Mouse (Mus musculus): ENCODE data around the gene Foxc1. TPM values are rescaled to one million over a fixed set of nuclear protein-coding genes. Genes with fewer than 3 reads are reported as not detected.

Foxc1 gene
- polyA plus RNA-seq, 1 experiment, result 6.3 TPM

- DNase-seq (ENCODE audit: low read depth), result no peak
- no peak for TF ChIP-seq CTCF (IDR thresholded peaks at IDR 0.05; ENCODE audit: borderline replicate concordance, extremely low read depth, insufficient read depth, insufficient read length)
- TF ChIP-seq POLR2A (IDR thresholded peaks at IDR 0.05; ENCODE audit: borderline replicate concordance, extremely low read depth, insufficient read depth, insufficient read length, poor library complexity, severe bottlenecking), result no peak
Observed at GRCm38 (mm10) chr13:31793163-31793562, 13.3 kb upstream of the Foxc1 start.

- TF ChIP-seq POLR2A (IDR thresholded peaks at IDR 0.05; ENCODE audit: borderline replicate concordance, extremely low read depth, insufficient read depth, insufficient read length, poor library complexity, severe bottlenecking) (no peak), CTCF (IDR thresholded peaks at IDR 0.05; ENCODE audit: borderline replicate concordance, extremely low read depth, insufficient read depth, insufficient read length) (no peak)
Observed at GRCm38 (mm10) chr13:31797346-31797745, 9.1 kb upstream of the Foxc1 start.

DNA sequence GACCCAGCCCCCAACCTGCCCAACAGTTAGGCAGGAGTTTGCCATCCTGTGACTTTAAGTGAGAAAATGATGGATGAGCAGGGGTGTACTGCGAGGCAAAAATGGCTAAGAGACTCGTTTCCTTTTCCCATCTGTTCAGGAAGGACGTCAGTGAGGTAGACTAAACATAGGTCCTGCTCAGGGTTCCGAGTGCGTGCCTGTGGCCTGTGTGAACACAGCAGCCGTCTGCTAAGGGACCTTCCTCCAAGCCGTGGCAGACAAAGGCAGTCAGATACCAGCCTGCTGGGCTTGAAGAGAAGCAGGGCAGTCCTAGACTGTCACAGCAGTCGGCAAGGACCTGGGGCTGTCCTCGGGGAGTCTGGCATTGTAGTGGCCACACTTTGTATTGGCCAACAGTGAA is 8.4 kb upstream of the Foxc1 start:
- no peak for DNase-seq (ENCODE audit: low read depth)
- TF ChIP-seq POLR2A (IDR thresholded peaks at IDR 0.05; ENCODE audit: borderline replicate concordance, extremely low read depth, insufficient read depth, insufficient read length, poor library complexity, severe bottlenecking) (no peak), CTCF (IDR thresholded peaks at IDR 0.05; ENCODE audit: borderline replicate concordance, extremely low read depth, insufficient read depth, insufficient read length) (no peak)

More at GRCm38 (mm10) chr13:31797346-31797745, 9.1 kb upstream of the Foxc1 start:
- DNase-seq (ENCODE audit: low read depth), result peak; percentile 46

DNA sequence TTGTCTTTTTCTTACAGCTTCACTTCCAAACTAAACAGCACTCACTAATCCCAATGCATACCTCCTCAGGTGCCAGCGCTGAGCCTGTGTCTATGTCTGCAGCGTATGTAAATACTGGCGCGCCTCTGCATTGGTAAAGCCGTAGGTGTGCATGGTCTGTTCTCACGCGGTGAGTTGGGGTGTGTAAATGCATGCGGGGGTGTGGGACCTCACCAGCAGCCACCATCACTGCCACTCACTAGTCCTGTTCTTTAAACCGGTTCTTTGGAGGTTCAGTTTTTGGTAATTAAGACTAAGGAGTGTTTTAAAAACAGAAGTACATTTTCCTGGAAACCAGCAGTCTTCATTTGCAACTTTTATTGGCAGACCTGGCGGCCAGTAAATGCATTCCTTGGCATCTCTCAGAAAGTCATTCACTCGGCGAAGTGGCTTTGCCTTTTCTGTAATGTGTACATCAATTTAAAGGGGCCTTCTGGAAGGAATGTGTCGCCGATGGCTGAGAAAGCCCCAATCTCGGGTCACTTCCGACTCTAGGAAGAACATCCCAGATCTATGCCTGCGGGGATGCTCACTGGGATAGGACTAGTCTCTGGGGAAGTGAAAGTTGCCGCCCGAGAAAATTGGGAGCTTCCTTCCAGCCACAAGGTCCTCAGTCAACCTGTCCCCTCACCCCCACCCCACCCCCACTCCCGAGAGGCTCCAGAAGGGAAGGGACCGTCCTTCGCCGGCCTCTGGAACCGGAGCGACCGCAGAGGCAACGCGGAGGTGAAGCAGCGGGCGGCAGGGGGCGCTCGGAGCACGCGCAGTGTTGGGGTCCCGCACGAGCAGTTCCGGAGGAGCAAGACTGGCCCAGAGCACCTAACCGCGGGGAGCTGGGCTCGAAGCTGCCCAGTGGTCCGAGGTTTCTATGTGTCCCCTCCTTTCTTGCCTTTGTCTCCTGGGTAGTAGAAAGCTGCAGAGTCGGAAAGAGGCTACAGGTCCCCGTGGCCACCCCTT is 5.6 kb upstream of the Foxc1 start:
- TF ChIP-seq POLR2A (IDR thresholded peaks at IDR 0.05; ENCODE audit: borderline replicate concordance, extremely low read depth, insufficient read depth, insufficient read length, poor library complexity, severe bottlenecking) (no peak), CTCF (IDR thresholded peaks at IDR 0.05; ENCODE audit: borderline replicate concordance, extremely low read depth, insufficient read depth, insufficient read length) (peak; percentile 88)
- peak; percentile 86 for DNase-seq (ENCODE audit: low read depth)

GRCm38 (mm10) chr13:31801703-31802305 is 4.6 kb upstream of the Foxc1 start:
- TF ChIP-seq CTCF (IDR thresholded peaks at IDR 0.05; ENCODE audit: borderline replicate concordance, extremely low read depth, insufficient read depth, insufficient read length) (no peak), POLR2A (IDR thresholded peaks at IDR 0.05; ENCODE audit: borderline replicate concordance, extremely low read depth, insufficient read depth, insufficient read length, poor library complexity, severe bottlenecking) (no peak)
- no peak for DNase-seq (ENCODE audit: low read depth)

DNA sequence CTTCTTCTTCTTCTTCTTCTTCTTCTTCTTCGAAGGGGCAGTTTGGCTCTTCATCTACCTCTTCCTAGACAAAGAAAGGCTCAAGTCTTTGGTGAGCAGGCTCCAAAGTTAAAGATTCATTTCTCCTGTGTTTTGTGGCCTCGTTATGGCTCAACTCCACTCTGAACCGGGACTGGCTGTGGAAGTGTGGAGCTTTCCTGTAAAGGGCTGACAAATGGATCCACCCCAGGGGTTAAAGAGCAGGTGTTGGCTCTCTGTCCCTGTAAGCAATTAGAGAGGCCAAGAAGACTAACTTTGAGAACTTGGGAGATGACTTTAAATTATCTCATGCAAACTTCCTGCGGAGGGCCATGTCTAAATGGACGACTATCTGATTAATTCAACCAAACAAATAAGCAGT is 4.0 kb upstream of the Foxc1 start:
- DNase-seq (ENCODE audit: low read depth), result peak; percentile 30
- TF ChIP-seq POLR2A (IDR thresholded peaks at IDR 0.05; ENCODE audit: borderline replicate concordance, extremely low read depth, insufficient read depth, insufficient read length, poor library complexity, severe bottlenecking) (no peak), CTCF (IDR thresholded peaks at IDR 0.05; ENCODE audit: borderline replicate concordance, extremely low read depth, insufficient read depth, insufficient read length) (no peak)

DNA sequence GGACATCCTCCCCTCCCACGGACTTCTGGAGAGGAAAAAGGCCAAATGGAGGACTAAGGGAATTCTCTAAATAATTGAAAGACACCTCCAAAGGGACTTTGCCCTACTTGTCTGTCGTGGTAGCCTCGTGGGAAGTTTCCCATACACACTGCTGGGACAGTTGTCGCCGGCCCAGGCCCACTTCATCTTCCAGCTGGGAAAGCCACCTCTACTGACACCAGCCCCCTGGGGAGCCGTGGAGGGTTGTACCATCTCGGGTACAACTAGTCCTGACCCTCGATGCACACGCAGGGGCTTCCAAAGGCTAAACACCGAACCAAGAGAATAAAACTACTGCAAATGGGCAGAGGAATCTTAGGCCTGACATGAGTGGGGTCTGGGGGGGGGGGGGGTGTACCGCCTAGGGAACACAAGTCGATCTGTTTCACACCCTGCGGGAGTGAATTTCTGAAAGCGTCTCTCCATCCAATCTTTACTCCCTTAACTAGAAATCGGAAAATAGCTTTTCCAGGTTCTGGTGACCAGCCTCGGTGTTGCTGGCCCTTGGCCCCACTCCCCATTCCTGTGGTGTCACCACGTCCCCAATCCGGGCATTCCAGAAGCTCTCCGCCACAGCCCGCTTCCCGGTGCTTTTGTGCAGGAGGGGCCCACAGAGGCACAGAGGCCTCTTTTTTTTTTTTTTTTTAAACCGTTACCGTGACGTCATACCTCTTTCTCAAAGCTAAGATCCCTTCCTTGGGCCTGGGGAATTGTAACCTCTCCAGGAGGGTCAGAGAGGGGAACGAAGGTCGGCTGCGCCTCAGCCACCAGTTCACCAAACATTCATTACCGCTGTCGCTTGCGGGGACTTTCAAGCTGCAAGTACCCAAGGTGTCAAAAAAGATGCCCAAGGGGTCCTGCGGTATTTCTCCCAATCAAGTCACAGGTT is 3.0 kb upstream of the Foxc1 start:
- DNase-seq (ENCODE audit: low read depth), result peak; percentile 42
- TF ChIP-seq CTCF (IDR thresholded peaks at IDR 0.05; ENCODE audit: borderline replicate concordance, extremely low read depth, insufficient read depth, insufficient read length) (no peak), POLR2A (IDR thresholded peaks at IDR 0.05; ENCODE audit: borderline replicate concordance, extremely low read depth, insufficient read depth, insufficient read length, poor library complexity, severe bottlenecking) (no peak)

GRCm38 (mm10) chr13:31804571-31804970 is 1.9 kb upstream of the Foxc1 start:
- TF ChIP-seq CTCF (IDR thresholded peaks at IDR 0.05; ENCODE audit: borderline replicate concordance, extremely low read depth, insufficient read depth, insufficient read length) (no peak), POLR2A (IDR thresholded peaks at IDR 0.05; ENCODE audit: borderline replicate concordance, extremely low read depth, insufficient read depth, insufficient read length, poor library complexity, severe bottlenecking) (no peak)
- DNase-seq (ENCODE audit: low read depth), result peak; percentile 42

- TF ChIP-seq POLR2A (IDR thresholded peaks at IDR 0.05; ENCODE audit: borderline replicate concordance, extremely low read depth, insufficient read depth, insufficient read length, poor library complexity, severe bottlenecking) (no peak), CTCF (IDR thresholded peaks at IDR 0.05; ENCODE audit: borderline replicate concordance, extremely low read depth, insufficient read depth, insufficient read length) (no peak)
- DNase-seq (ENCODE audit: low read depth), result peak; percentile 28
Observed at GRCm38 (mm10) chr13:31805831-31806427, 504 bp upstream of the Foxc1 start.

All from brain, embryonic 14.5 days (tissue).